Mouse (Mus musculus) adrenal gland, adult 2 months (tissue): ENCODE results near the gene Iscu. TPM values are rescaled to one million over a fixed set of nuclear protein-coding genes. Genes with fewer than 3 reads are reported as not detected.
"Not testable (repeated sequence)": the region's sequence is repeated elsewhere in the genome, so short reads cannot be mapped to it uniquely, and the experiment has no call there.

Experiments used
- DNase-seq: peaks from one replicate; pipeline ENCODE4 v3.0.0; 2021
- polyA plus RNA-seq: library from polyadenylated mRNA; depleted of rRNA; stranded (reverse); fragments of >200 nt; gene quantifications from 2 replicates; pipeline ENCODE4 v1.2.3, GENCODE M21; 2012
- total RNA-seq, 2 experiments: library from RNA; stranded (reverse); gene quantifications; 2 replicates each; pipeline ENCODE4 v1.2.3; 2021

Gene Iscu
- total and polyA plus RNA-seq, 3 experiments, result 399 to 936 (median 657) TPM

- DNase-seq, result no peak
Measured at GRCm38 (mm10) chr5:113755347-113756030, 17.1 kb upstream of the Iscu start.

GRCm38 (mm10) chr5:113761585-113761984, 11.0 kb upstream of the Iscu start:
- DNase-seq, result no peak

GRCm38 (mm10) chr5:113764426-113764825, 8.1 kb upstream of the Iscu start:
- DNase-seq, result no peak

GRCm38 (mm10) chr5:113765641-113766526, 6.7 kb upstream of the Iscu start:
- DNase-seq, result peak; percentile 53

GRCm38 (mm10) chr5:113768806-113769205, 3.7 kb upstream of the Iscu start:
- no peak for DNase-seq

- peak; percentile 89 for DNase-seq
Measured at GRCm38 (mm10) chr5:113771213-113772162, 1.1 kb upstream of the Iscu start.

GRCm38 (mm10) chr5:113772905-113773519, 464 bp downstream of the Iscu start:
- DNase-seq, result no peak

- peak; percentile 97 for DNase-seq
Measured at GRCm38 (mm10) chr5:113773664-113774063, 1.1 kb downstream of the Iscu start.

- peak; percentile 42 for DNase-seq
Measured at GRCm38 (mm10) chr5:113775585-113775984, 3.0 kb downstream of the Iscu start.

GRCm38 (mm10) chr5:113776128-113776895, 3.8 kb downstream of the Iscu start:
- no peak for DNase-seq

- peak; percentile 38 for DNase-seq
Measured at GRCm38 (mm10) chr5:113776896-113777226, 4.3 kb downstream of the Iscu start.

- DNase-seq, result peak; percentile 77
Measured at GRCm38 (mm10) chr5:113777728-113778127, 5.2 kb downstream of the Iscu start.

- DNase-seq, result peak; percentile 75
Measured at GRCm38 (mm10) chr5:113779569-113779968, 7.0 kb downstream of the Iscu start.

GRCm38 (mm10) chr5:113780082-113780752, 7.7 kb downstream of the Iscu start:
- DNase-seq, result no peak

GRCm38 (mm10) chr5:113780763-113781162, 8.2 kb downstream of the Iscu start:
- no peak for DNase-seq

- DNase-seq, result no peak
Measured at GRCm38 (mm10) chr5:113781254-113781653, 8.7 kb downstream of the Iscu start.

GRCm38 (mm10) chr5:113781875-113782274, 9.3 kb downstream of the Iscu start:
- no peak for DNase-seq

GRCm38 (mm10) chr5:113782624-113783023, 10.1 kb downstream of the Iscu start:
- no peak for DNase-seq

- DNase-seq, result peak; percentile 46
Measured at GRCm38 (mm10) chr5:113783581-113784001, 11.0 kb downstream of the Iscu start.

GRCm38 (mm10) chr5:113784104-113784503, 11.6 kb downstream of the Iscu start:
- not testable (repeated sequence) for DNase-seq
